Comparison of ENCODE assay signal across 9 mouse cellular contexts in genomic region chr2:147846968-147847749, GRCm38 (mm10).
DNase-seq lines count a peak whose midpoint lies in the region; ATAC-seq and TF ChIP-seq lines count a peak whose summit lies in the region.
"Had no signal": no experiment of that assay in that cellular context is flagged by ENCODE, and none has a peak within 500 bp of the region (broad histone marks: within the 10 kb centered on the region; RNA-seq: fewer than 3 reads in every experiment).

No protein-coding gene starts in this region.

- peak; percentile 62 for TF ChIP-seq CTCF in left cerebral cortex, adult 2 months (IDR thresholded peaks at IDR 0.05)
- TF ChIP-seq CTCF in intestine, postnatal 0 days (IDR thresholded peaks at IDR 0.05; ENCODE audit: low read depth) = peak; percentile 79

- no peaks in the 10 kb centered on the region for H3K4me1 ChIP-seq in intestine, postnatal 0 days (replicated peaks; ENCODE audit: control insufficient read depth, insufficient read depth, low read length)
- H3K4me1 ChIP-seq in stomach, embryonic 16.5 days (ENCODE audit: control insufficient read depth, insufficient read depth, low read length) = no peaks in the 10 kb centered on the region
- H3K4me1 ChIP-seq: megakaryocyte, embryonic 14.5 days had no signal

- H3K27me3 ChIP-seq in intestine, postnatal 0 days (replicated peaks; ENCODE audit: control insufficient read depth, insufficient read depth, low read length) = no peaks in the 10 kb centered on the region
- no peaks in the 10 kb centered on the region for H3K27me3 ChIP-seq in stomach, embryonic 16.5 days (ENCODE audit: control insufficient read depth, insufficient read depth, low read length)
- H3K27me3 ChIP-seq: megakaryocyte, embryonic 14.5 days had no signal

- no peak for DNase-seq in left cerebral cortex, adult 2 months (ENCODE audit: extremely low spot score in 1 of 2, low spot score in 2 of 2)
- no peak for DNase-seq in left cerebral cortex, postnatal 10 days (ENCODE audit: extremely low spot score in 1 of 2, low spot score in 2 of 2)
- peak; percentile 48 for DNase-seq in brain, adult 2 months (ENCODE audit: low read depth, low spot score)
- DNase-seq in lung, postnatal 4 days = peak; percentile 33 to 40
- DNase-seq in natural killer cell, adult 2 months (ENCODE audit: low spot score in 2 of 2) = no peak

- intact Hi-C loops in left cerebral cortex, adult 2 months (cut with DNase I) = loop anchor here (1.0 kb wide), 1 partner anchor 201 kb away; no protein-coding TSS in a partner anchor
- intact Hi-C loops in left cerebral cortex, postnatal 10 days (cut with DNase I) = no loop called here

- no peaks in the 10 kb centered on the region for H3K9me3 ChIP-seq in intestine, postnatal 0 days (ENCODE audit: control insufficient read depth)
- no peaks in the 10 kb centered on the region for H3K9me3 ChIP-seq in stomach, embryonic 16.5 days (replicated peaks; ENCODE audit: control insufficient read depth, low read length)
- H3K9me3 ChIP-seq: megakaryocyte, embryonic 14.5 days had no signal

- H3K9ac ChIP-seq in intestine, postnatal 0 days (ENCODE audit: low read depth, low read length) = no peak overlapping the region
- no peak overlapping the region for H3K9ac ChIP-seq in stomach, embryonic 16.5 days (ENCODE audit: low read length)

- H3K4me3 ChIP-seq in left cerebral cortex, adult 2 months = no peak overlapping the region
- H3K4me3 ChIP-seq in intestine, postnatal 0 days (ENCODE audit: low read depth, low read length) = no peak overlapping the region
- H3K4me3 ChIP-seq in stomach, embryonic 16.5 days (replicated peaks; ENCODE audit: low read length) = no peak overlapping the region
- H3K4me3 ChIP-seq: megakaryocyte, embryonic 14.5 days had no signal

- no peaks in the 10 kb centered on the region for H3K36me3 ChIP-seq in intestine, postnatal 0 days (ENCODE audit: control insufficient read depth, insufficient read depth)
- H3K36me3 ChIP-seq in stomach, embryonic 16.5 days (ENCODE audit: control insufficient read depth, insufficient read depth, low read length) = no peaks in the 10 kb centered on the region

- H3K4me2 ChIP-seq in intestine, postnatal 0 days (replicated peaks; ENCODE audit: low read depth) = no peak overlapping the region
- 0 out of 2 replicates have a peak overlapping the region, but pooled peaks have one; percentile 19 for H3K4me2 ChIP-seq in stomach, embryonic 16.5 days (ENCODE audit: low read depth, low read length)

- H3K27ac ChIP-seq in left cerebral cortex, adult 2 months = no peak overlapping the region; the same call in 1 of the 2 replicates
- H3K27ac ChIP-seq in intestine, postnatal 0 days (ENCODE audit: low read depth, low read length) = no peak overlapping the region
- H3K27ac ChIP-seq in stomach, embryonic 16.5 days (ENCODE audit: low read length) = no peak overlapping the region

- 20% methylated on average over 10 of the region's 10 CpGs for WGBS in intestine, postnatal 0 days
- WGBS in stomach, embryonic 16.5 days = 24% methylated on average over 10 of the region's 10 CpGs

- no peak for ATAC-seq in intestine, postnatal 0 days
- ATAC-seq in stomach, embryonic 16.5 days (ENCODE audit: insufficient read depth, low FRiP score) = peak; percentile 69
- no peak for ATAC-seq in inflammation-experienced regulatory T-cells, adult 6 months

Comparison
In these comparisons a context has a peak if more than half of its experiments do, and no peak if none do; other contexts are left out.
1. DNase-seq: peak in brain, adult 2 months (single experiment) and lung, postnatal 4 days (2 of 2); none in left cerebral cortex, adult 2 months (0 of 2), left cerebral cortex, postnatal 10 days (0 of 2) and natural killer cell, adult 2 months (0 of 2).